Mouse (Mus musculus): ENCODE data around the gene Kifc1. TPM values are rescaled to one million over a fixed set of nuclear protein-coding genes. Genes with fewer than 3 reads are reported as not detected.

Kifc1 gene
- 37.2 and 40.2 TPM in 2 replicates for polyA plus RNA-seq (2012; rRNA removed)

GRCm38 (mm10) chr17:33890533-33891059, at the start of gene Kifc1:
Kifc1 (minus strand) TSS chr17:33890661.

GRCm38 (mm10) chr17:33929371-33930279, 39.2 kb upstream of the Kifc1 start, which contains the start of gene Rgl2:
Rgl2 (plus strand) TSS chr17:33929543.

GRCm38 (mm10) chr17:33915671-33916250, 25.3 kb upstream of the Kifc1 start, which contains the start of the genes Tapbp and Zbtb22:
Tapbp (plus strand) TSS chr17:33915899.
Zbtb22 (plus strand) TSS chr17:33915904.

GRCm38 (mm10) chr17:33909077-33909868, 18.8 kb upstream of the Kifc1 start, which contains the start of gene Daxx:
Daxx (plus strand) TSS chr17:33909414.

GRCm38 (mm10) chr17:33904835-33905234, 14.4 kb upstream of the Kifc1 start, which contains the start of gene Platr17:
Platr17 (plus strand) TSS chr17:33905135.

GRCm38 (mm10) chr17:33873537-33873936, 16.9 kb downstream of the Kifc1 start, which contains the start of gene Gm7029:
Gm7029 (plus strand) TSS chr17:33873837.

GRCm38 (mm10) chr17:33842966-33843795, 47.3 kb downstream of the Kifc1 start, which contains the start of gene Cd320:
Cd320 (plus strand) TSS chr17:33843091.

Other genes with a start within 250 kb of the Kifc1 start
- gene Hnrnpm, start 203.8 kb downstream of the Kifc1 start, polyA plus RNA-seq (2012; rRNA removed), result 158 and 161 TPM in 2 replicates
- 133 and 171 TPM in 2 replicates for gene March2, start 172.0 kb downstream of the Kifc1 start, polyA plus RNA-seq (2012; rRNA removed)
- gene Rab11b, start 130.1 kb downstream of the Kifc1 start, polyA plus RNA-seq (2012; rRNA removed), result 84.2 and 94.7 TPM in 2 replicates
- 5.3 and 6.5 TPM in 2 replicates for gene Angptl4, start 108.8 kb downstream of the Kifc1 start, polyA plus RNA-seq (2012; rRNA removed)
- gene Kank3, start 80.1 kb downstream of the Kifc1 start, polyA plus RNA-seq (2012; rRNA removed), result 7.5 and 8.2 TPM in 2 replicates
- gene Rps28, start 66.1 kb downstream of the Kifc1 start, polyA plus RNA-seq (2012; rRNA removed), result 798 and 847 TPM in 2 replicates
- gene Ndufa7, start 66.1 kb downstream of the Kifc1 start, polyA plus RNA-seq (2012; rRNA removed), result 125 and 147 TPM in 2 replicates
- 6.8 TPM in 2 replicates for gene Cd320, start 47.6 kb downstream of the Kifc1 start, polyA plus RNA-seq (2012; rRNA removed)
- gene Gm7029, start 16.8 kb downstream of the Kifc1 start, polyA plus RNA-seq (2012; rRNA removed), result not detected in 2 replicates
- 0.45 and 0.64 TPM in 2 replicates for gene Platr17, start 14.5 kb upstream of the Kifc1 start, polyA plus RNA-seq (2012; rRNA removed)
- gene Daxx, start 18.8 kb upstream of the Kifc1 start, polyA plus RNA-seq (2012; rRNA removed), result 13.5 and 16.7 TPM in 2 replicates
- 8.7 and 12.3 TPM in 2 replicates for gene Tapbp, start 25.2 kb upstream of the Kifc1 start, polyA plus RNA-seq (2012; rRNA removed)
- gene Zbtb22, start 25.2 kb upstream of the Kifc1 start, polyA plus RNA-seq (2012; rRNA removed), result 10.9 and 11.4 TPM in 2 replicates
- gene Rgl2, start 38.9 kb upstream of the Kifc1 start, polyA plus RNA-seq (2012; rRNA removed), result 15.3 and 15.4 TPM in 2 replicates
- 72.9 and 74.1 TPM in 2 replicates for gene Pfdn6, start 49.7 kb upstream of the Kifc1 start, polyA plus RNA-seq (2012; rRNA removed)
- gene Wdr46, start 50.0 kb upstream of the Kifc1 start, polyA plus RNA-seq (2012; rRNA removed), result 17.6 and 21.4 TPM in 2 replicates
- gene B3galt4, start 60.8 kb upstream of the Kifc1 start, polyA plus RNA-seq (2012; rRNA removed), result 1.0 and 1.2 TPM in 2 replicates
- 15.7 and 18.1 TPM in 2 replicates for gene Vps52, start 65.2 kb upstream of the Kifc1 start, polyA plus RNA-seq (2012; rRNA removed)
- 1,154 and 1,315 TPM in 2 replicates for gene Rps18, start 65.3 kb upstream of the Kifc1 start, polyA plus RNA-seq (2012; rRNA removed)
- gene H2-K1, start 109.7 kb upstream of the Kifc1 start, polyA plus RNA-seq (2012; rRNA removed), result 115 and 137 TPM in 2 replicates
- gene Ring1, start 134.0 kb upstream of the Kifc1 start, polyA plus RNA-seq (2012; rRNA removed), result 9.6 and 10.5 TPM in 2 replicates
- gene H2-Ke6, start 137.4 kb upstream of the Kifc1 start, polyA plus RNA-seq (2012; rRNA removed), result 28.0 and 29.0 TPM in 2 replicates
- 27.2 and 30.7 TPM in 2 replicates for gene Slc39a7, start 141.0 kb upstream of the Kifc1 start, polyA plus RNA-seq (2012; rRNA removed)
- gene Rxrb, start 141.2 kb upstream of the Kifc1 start, polyA plus RNA-seq (2012; rRNA removed), result 15.0 and 18.0 TPM in 2 replicates
- 0.27 and 0.33 TPM in 2 replicates for gene Col11a2, start 148.8 kb upstream of the Kifc1 start, polyA plus RNA-seq (2012; rRNA removed)
- 0.32 and 0.41 TPM in 2 replicates for gene H2-Oa, start 201.7 kb upstream of the Kifc1 start, polyA plus RNA-seq (2012; rRNA removed)
- 2.2 and 3.2 TPM in 2 replicates for gene H2-DMa, start 228.9 kb upstream of the Kifc1 start, polyA plus RNA-seq (2012; rRNA removed)
- gene Brd2, start 232.0 kb upstream of the Kifc1 start, polyA plus RNA-seq (2012; rRNA removed), result 53.0 and 53.8 TPM in 2 replicates

All from liver, embryonic 14 days (tissue).